Mouse (Mus musculus) spleen, postnatal 4 days (tissue): Measurements from ENCODE around the gene Prmt3.

Source experiments
- DNase-seq, 2 experiments: peaks; one replicate each; pipeline ENCODE4 v3.0.0; 2022; ENCODE audit warnings: low spot score in 2 of 2

The Prmt3 gene

DNA sequence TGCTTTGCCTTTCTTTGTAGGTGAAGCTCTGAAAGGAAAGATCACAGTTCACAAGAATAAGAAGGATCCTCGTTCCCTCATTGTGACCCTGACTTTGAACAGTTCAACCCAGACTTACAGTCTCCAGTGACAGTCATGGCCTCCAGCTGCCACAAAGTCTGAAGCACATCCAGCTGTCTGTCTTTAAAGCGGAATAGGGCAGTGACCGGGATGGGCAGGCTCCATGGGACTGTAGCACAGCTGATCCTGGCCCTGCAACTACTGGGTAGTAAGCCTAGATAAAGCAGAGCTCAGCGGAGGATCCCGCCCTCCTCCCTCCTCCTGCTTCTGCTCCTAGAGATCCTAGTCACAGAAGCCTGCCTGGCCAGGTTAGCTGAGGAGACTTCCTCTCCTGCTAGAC lies 79.2 kb downstream of the Prmt3 start:
- no peak for DNase-seq

DNA sequence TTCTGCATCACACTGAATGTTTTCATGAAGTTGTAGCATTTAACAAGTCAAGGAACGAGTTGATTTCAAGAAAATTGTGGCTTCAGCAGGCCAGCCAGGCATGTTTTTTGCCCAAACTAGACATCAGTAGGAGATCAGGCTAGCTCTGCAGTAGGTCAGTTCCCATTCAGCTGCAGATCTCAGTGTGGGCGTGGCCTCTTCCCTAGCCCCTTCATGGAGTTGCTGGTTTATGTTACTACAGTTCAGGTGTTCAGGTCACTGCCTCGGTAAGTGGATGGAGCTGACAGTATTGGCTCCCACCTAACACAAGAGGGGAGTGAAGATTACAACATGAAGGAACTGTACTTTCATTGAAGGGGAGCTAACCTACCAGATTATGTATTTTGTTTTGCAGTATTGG lies 80.1 kb downstream of the Prmt3 start:
- no peak for DNase-seq

DNA sequence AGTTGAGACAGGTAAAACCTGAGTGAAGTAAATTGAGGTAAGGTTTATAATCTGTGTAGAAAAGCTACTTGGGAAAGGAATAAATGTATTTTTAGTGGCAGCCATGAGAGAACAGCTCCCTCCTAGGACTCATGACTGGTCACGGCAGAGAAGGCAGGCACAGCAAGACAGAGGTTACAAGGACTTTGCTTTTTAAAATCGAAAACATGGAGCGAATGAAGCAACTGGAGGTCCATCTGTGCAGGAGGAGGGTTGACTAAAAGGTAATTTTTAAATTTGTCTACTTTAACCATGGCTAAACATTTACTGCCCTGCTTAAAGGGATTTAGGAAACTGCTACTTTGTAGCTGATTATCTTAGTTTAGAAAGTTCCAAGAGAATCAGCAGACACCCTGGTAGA lies 81.7 kb downstream of the Prmt3 start:
- DNase-seq: no peak

DNA sequence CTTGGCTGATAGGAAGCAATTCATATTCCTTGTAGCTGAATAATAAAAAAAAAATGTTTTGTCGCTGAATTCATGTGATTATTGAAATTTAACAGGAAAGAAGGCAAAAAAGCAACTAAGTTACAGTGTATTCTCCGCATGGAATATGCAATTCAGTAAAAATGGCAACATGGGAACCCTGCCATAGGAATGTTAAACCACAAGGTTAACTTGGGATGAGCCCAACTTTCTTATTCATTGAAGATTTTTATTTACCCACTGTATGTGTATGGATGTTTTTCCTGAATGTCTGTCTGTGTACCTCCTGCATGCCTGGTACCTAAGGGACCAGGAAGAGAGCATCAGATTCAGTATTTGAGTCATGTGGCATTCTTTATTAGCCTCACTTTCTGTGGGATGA lies 83.0 kb downstream of the Prmt3 start:
- no peak for DNase-seq

DNA sequence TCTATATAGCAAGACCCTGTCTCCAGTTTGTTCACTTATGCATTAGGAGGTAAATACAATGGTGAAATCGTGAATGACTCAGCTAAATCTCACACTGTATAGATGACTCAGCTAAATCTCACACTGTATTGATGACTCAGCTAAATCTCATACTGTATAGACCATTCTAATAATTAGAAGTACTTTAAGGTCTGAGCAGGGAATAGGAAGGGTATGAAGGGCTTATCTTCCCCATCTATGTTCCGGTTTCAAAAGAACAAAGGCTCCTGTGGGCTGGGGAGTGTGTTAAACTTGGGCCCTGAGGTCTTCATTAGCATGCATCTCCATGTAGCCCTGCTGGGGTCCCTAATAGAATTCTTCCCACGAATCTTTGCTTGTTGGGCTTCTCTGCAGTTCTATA lies 85.6 kb downstream of the Prmt3 start:
- DNase-seq: no peak

DNA sequence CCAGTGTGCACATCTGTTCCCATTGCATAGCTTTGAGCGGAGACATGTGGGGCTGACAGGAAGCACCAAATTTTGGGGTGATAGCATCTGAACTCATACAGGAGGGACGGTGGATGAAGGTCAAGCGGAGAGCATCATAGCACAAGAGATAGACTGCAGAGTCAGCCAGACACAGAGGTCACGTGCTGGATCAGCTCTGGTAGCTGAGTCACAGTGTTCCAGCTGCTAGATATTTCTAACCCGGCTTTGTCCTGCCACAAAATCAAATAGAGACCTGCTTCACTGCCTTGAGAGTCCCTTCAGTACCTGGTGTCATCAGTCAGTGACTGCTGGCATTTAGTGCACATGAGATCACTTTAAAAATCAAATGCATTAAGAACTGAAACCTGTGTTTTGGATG lies 91.5 kb downstream of the Prmt3 start:
- no peak for DNase-seq

DNA sequence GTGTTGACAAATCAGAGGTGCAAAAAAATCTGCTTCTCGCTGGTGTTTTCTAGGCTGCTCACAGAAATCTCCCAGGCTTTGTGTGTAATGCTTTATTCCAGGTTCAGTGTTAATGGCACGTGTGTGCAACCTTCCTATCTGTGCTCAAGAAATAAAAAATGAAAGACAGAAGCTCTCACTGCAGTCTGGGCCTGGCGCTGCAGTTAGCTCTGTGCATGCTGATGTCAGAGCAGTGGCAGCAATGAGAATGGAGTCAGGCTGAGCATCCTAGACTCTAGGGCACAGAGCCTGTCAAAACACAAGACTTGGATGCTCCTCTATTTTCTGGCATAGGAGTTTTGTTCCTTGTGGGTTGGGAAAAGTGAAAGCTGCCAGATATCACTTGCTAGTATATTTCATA lies 92.1 kb downstream of the Prmt3 start:
- DNase-seq: no peak

DNA sequence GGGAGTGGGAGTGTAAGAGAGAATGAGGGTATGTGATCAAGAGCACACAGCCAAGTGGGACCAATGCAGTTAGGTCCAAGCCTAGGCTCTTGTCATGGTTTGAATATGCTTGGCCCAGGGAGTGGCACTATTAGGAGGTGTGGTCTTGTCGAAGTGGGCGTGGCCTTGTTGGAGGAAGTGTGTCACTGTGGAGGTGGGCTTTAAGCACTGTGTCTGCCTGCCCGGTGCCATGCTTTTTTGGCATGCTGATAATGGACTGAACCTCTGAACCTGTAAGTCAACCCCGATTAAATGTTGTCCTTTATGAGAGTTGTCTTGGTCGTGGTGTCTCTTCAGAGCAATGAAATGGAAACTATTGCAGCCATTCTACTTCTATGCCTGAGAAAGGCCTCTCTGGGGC lies 99.2 kb downstream of the Prmt3 start:
- DNase-seq: no peak

DNA sequence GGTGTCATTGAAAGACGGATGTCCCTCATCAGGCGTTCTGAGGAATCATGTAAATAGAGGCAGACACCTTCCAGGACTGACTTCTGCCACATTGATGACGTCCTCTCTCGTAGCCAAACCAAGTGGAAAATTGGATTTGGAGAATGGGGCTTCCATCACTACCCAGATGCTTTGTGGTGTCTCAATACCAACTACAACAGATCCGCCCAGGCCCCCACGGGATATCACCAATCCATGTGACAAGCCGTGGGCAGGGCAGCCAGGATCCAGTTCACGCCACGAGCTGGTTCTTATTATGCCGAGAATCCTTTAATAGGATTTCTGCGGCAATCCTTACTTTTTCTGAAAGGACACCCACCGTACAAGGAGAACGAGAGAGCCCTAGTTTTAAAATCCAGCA lies 100.9 kb downstream of the Prmt3 start:
- DNase-seq: no peak

DNA sequence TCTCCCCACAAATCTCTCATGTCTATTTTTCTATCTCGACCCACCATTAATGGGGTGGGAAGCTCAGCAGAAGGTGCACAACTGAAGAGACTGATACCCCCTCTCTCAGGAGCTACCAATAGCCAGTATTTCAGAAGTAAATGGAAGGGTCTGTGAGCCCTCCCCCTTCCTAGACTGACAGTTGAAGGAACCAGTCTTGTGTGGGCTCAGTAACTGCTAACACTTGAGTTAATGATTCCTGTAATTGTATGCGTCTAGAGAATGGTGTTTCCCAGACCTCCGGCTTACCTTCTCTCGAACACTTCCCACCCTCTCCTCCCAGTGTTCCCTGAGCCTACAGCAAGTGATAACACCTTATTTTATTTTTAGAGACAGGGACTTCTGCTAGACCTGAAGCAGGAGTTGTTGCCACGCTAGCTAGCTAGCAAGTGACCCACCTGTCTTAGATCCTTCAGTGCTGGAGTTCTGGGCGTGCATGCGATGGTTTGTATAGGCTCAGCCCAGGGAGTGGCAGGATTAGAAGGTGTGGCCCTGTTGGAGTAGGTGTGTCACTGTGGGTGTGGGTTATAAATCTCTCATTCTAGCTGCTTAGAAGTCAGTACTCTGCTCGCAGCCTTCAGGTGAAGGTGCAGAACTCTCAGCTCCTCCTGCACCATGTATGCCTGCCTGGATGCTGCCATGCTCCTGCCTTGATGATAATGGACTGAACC lies 102.0 kb downstream of the Prmt3 start:
- no peak for DNase-seq

DNA sequence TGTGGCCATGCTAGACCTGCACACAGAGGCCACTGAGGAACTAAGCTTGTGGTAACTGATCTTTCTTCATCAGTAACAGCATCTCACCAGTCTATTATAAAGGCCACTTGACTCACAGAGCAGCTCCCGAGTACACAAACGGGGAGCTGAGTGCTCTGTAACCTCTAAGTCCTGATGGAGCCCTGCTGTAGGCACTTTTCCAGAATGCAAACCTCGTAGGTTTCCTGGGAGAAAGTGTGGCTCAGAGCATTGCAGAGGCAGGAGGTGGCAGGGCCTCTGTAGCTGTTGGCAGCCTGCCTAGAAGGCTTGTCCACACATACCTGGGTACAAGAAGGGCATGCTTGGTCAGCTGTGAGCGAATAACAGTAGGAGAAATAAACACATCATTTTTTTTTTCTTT lies 104.1 kb downstream of the Prmt3 start:
- DNase-seq: no peak

DNA sequence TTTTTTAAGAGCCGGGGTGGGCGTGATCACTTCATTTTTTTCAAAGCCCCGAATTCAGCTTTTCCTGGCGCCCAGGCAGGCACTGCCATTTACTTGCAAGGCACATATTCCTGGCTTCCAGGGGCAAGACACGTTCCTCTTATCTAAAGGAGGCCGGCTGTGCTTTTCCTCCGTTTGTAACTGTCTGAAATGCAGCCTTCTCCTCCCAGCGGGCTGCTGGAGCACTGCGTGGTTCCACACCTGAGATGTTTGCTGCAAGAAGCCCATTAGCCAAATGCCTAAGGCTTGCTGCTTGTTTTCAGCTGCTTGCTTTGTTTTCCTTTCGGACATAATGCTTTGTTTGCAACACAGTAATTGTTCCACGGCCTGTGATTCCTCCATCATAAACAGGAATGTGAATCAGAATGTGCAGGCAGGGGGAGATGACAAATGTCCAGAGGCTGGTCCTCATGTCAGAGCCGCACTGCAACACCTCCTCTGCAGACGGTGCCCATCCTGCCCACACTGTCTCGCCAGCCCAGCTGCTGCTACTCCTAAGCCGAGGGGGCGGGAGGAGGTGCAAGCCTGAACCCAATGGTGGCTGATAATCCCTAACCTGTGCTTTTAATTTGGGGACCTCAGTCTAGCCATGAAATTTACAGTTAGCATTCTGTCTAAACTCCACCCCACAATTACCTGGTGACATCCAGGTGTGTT lies 104.7 kb downstream of the Prmt3 start:
- DNase-seq: no peak

DNA sequence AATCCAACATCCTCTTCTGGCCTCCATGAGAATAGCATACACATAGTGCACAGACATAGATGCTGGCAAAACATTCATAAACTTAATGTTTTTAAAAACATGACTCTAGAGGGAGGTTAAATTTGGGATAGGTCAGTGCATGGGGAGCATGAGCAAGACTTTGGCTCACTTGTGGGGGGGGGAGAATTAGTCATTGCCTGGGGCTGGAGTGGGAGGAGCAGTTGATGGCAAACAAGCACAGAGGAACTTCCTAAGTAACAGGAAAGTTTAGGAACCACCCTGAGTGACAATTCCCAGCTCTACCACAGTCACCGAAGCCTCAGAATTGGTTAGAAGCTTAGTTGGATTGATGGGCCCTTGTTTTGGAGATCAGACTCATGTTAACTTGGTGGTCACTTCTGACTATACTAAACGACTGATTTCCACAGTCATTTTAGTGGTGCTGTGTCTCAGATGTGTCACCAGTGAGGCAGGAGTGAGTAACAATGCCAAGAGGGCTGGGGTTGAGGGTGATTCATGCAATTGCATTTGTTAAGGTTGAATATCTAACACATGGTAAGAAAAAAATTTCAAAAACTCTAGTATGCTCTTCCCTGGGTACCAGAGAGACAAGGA lies 109.7 kb downstream of the Prmt3 start:
- DNase-seq: no peak

DNA sequence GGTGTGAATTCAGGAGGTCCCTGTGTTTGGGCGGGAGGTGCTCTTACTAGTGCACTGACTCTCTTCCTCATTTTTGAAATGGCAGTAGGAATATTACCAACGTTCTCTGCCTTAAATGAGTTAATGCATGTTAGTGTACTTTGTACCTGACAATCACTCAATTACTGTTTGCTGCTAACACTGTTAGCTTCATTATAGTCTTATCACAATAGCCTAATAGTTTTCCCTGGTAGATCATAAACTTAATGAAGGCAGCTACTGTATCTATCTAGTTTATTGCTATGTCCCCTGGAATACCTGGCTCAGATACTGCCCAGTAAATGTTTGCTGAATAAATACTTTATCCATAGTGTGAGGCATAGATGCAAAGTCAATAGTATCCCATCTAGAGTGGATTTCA lies 116.6 kb downstream of the Prmt3 start:
- DNase-seq: no peak

DNA sequence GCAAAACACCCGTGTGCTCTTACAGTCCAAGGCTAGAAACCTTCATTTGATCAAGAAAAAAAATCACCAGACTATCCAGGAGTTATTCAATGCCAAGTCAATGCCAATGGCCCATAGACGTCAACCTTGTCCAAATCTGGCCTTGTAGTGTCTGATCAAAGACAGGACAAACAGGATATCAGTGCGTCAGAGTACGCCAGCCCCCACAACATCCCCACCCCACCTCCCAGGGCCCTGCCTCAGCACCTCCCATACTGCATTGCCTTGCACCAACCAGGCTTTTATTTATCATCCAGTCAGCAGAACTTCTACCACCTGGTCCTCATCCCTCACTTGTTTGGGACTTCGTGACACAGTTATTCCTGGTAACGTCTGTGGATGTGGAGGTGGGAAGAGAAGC lies 117.2 kb downstream of the Prmt3 start:
- no peak for DNase-seq

DNA sequence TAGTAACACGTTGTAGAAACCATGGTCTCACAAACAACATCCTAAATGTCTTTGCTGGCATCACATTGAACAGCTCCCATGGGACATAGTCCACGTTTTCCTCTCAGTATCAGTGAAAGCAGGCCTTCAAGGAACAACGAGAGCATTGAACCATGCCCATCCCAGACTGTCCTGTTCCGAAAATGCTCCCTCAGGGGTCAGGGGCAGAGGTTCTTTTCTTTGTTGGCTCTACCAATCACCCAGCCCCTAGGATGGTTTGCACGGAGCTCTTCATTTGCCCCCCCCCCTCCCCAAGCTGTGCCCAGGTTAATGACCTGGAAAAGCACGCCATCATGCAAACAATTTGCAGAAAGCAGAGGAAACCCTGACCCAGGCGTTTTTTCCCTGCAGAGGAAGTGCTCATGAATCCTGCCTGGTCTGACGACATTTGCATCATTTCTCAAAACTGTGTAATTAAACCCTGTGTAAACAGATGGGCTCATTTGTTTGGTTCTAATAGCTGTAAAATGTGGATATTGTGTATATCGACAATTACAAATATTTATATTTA lies 123.9 kb downstream of the Prmt3 start:
- DNase-seq: no peak

DNA sequence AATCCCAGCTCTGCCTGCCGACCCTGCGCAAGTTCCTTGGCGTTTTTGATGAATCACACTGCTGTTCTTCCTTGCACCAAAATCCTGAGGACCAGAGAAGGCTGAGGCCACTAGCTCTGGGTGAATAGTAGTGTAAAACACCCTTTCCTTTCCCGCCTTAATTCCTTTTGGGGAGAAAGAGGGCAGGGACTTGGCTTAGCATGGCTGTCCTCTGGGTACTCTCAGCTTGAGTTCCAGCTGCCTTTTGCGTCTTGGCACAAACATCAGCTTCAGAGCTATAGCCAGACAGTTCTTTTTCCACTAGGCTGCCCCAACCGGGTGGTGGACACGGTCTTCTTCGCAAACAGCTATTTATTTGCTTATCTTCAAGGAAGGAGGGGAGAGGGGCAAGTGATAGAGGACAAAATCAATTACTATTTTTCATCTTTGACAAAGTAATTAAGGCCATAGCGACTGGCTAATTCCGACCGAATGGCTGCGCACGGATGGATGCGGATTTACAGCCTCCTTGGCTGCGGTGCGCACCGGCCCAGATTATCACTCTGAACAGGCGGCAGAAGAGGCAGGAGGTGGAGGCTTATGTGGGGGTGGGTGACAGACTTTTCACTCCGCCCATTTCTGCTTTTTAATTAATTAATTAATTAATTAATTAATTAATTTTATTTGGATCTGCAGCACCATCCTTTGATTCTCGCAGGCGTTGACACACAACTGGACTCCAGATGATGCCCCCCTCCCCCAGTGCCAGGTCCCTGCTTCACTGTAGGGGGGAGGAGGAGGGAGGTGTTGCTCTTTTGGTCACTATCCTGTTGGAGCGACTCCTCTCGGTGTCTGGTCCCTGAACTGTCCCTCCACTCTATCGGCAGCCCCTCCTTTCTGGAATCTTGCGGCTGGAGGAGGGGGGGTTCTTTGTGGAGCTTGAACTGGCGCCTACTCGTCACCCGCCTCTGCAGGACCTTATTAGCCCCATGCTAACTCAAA lies 129.3 kb downstream of the Prmt3 start:
- DNase-seq: no peak
